Mouse (Mus musculus) T-helper 1 cell (primary cell): ENCODE results near the gene Grik2.
"Not testable (repeated sequence)": the region's sequence is repeated elsewhere in the genome, so short reads cannot be mapped to it uniquely, and the experiment has no call there.

Source experiments
- in situ Hi-C: fragments of 300-600 bp; cut with MboI, MseI; formaldehyde crosslinking; loops from one replicate; pipeline ENCODE4 v1.15.1; 2025; ENCODE audit warnings: high pct_unique_total_duplicates

Gene Grik2

GRCm38 (mm10) chr10:49322413-49322812, 466.2 kb downstream of the Grik2 start:
- in situ Hi-C loops = no loop called here

GRCm38 (mm10) chr10:49319880-49320279, 468.7 kb downstream of the Grik2 start:
- in situ Hi-C loops = no loop called here

- in situ Hi-C loops = no loop called here
Observed at GRCm38 (mm10) chr10:49256247-49256939, 532.2 kb downstream of the Grik2 start.

- in situ Hi-C loops = not testable (repeated sequence)
Observed at GRCm38 (mm10) chr10:49237356-49237755, 551.2 kb downstream of the Grik2 start.

GRCm38 (mm10) chr10:49236844-49237243, 551.7 kb downstream of the Grik2 start:
- in situ Hi-C loops = not testable (repeated sequence)

- in situ Hi-C loops = no loop called here
Observed at GRCm38 (mm10) chr10:49220096-49220495, 568.5 kb downstream of the Grik2 start.

GRCm38 (mm10) chr10:49219631-49220030, 568.9 kb downstream of the Grik2 start:
- in situ Hi-C loops = no loop called here

GRCm38 (mm10) chr10:49191773-49192371, 596.7 kb downstream of the Grik2 start:
- in situ Hi-C loops = no loop called here

- in situ Hi-C loops = no loop called here
Observed at GRCm38 (mm10) chr10:49191291-49191690, 597.3 kb downstream of the Grik2 start.

- in situ Hi-C loops = no loop called here
Observed at GRCm38 (mm10) chr10:49154134-49154533, 634.4 kb downstream of the Grik2 start.

GRCm38 (mm10) chr10:49151496-49151895, 637.1 kb downstream of the Grik2 start:
- in situ Hi-C loops = not testable (repeated sequence)

- in situ Hi-C loops = no loop called here
Observed at GRCm38 (mm10) chr10:49149714-49150113, 638.9 kb downstream of the Grik2 start.

- in situ Hi-C loops = no loop called here
Observed at GRCm38 (mm10) chr10:49142658-49143057, 645.9 kb downstream of the Grik2 start.

GRCm38 (mm10) chr10:49136816-49137215, 651.8 kb downstream of the Grik2 start:
- in situ Hi-C loops = no loop called here

GRCm38 (mm10) chr10:49131311-49131710, 657.3 kb downstream of the Grik2 start:
- in situ Hi-C loops = no loop called here

GRCm38 (mm10) chr10:49050339-49050738, 738.2 kb downstream of the Grik2 start:
- in situ Hi-C loops = no loop called here

- in situ Hi-C loops = no loop called here
Observed at GRCm38 (mm10) chr10:49049391-49049790, 739.2 kb downstream of the Grik2 start.
